Mouse (Mus musculus) G1E (cell line): ENCODE results near the gene Gnat1. TPM values are rescaled to one million over a fixed set of nuclear protein-coding genes. Genes with fewer than 3 reads are reported as not detected.

Source experiments
- ATAC-seq: 2 replicates; pipeline ENCODE4 v1.8.0; 2016; ENCODE audit warnings: mild to moderate bottlenecking; ENCODE audit not compliant: insufficient number of reproducible peaks, poor library complexity, low FRiP score, severe bottlenecking; ENCODE audit errors: extremely low read depth
- DNase-seq: peaks from one replicate; pipeline ENCODE4 v3.0.0; 2012; ENCODE audit warnings: low spot score
- H3K27me3 ChIP-seq: 2 replicates; pipeline ENCODE4 v1.6.1; 2012; ENCODE audit warnings: mild to moderate bottlenecking, low read length, inconsistent platforms; ENCODE audit not compliant: insufficient read depth
- H3K36me3 ChIP-seq: replicated peaks from 2 replicates; pipeline ENCODE3; 2012; ENCODE audit warnings: mild to moderate bottlenecking, inconsistent platforms
- H3K4me1 ChIP-seq: 2 replicates; pipeline ENCODE4 v1.6.1; 2012; ENCODE audit warnings: low read depth, low read length, inconsistent platforms, mixed read lengths; ENCODE audit not compliant: insufficient read depth
- H3K4me3 ChIP-seq: 2 replicates; pipeline ENCODE4 v1.5.1; 2012; ENCODE audit warnings: low read depth, mild to moderate bottlenecking, inconsistent platforms, low read length, moderate library complexity, mixed read lengths
- H3K9me3 ChIP-seq: replicated peaks from 2 replicates; pipeline ENCODE4 v1.6.1; 2012; ENCODE audit warnings: inconsistent platforms
- CTCF ChIP-seq: IDR thresholded peaks from 2 replicates; pipeline ENCODE4 v1.5.1; 2012; ENCODE audit warnings: low read depth, low read length, inconsistent platforms, mixed read lengths
- GATA1 ChIP-seq: IDR thresholded peaks from 2 replicates; pipeline ENCODE4 v1.6.1; 2012; ENCODE audit warnings: borderline replicate concordance, low read length, inconsistent platforms, mixed read lengths
- GATA2 ChIP-seq: IDR thresholded peaks from 2 replicates; pipeline ENCODE4 v1.6.1; 2012; ENCODE audit warnings: low read depth, low read length, inconsistent platforms, borderline replicate concordance
- POLR2AphosphoS5 ChIP-seq: IDR thresholded peaks from 2 replicates; pipeline ENCODE4 v1.6.1; 2012; ENCODE audit warnings: low read depth, low read length, inconsistent platforms; ENCODE audit not compliant: insufficient replicate concordance
- TAL1 ChIP-seq: conservative IDR thresholded peaks from 2 replicates; pipeline ENCODE4 v1.6.1; 2012; ENCODE audit warnings: low read depth, low read length, inconsistent platforms, mixed read lengths
- polyA plus RNA-seq: library from polyadenylated mRNA; stranded (reverse); fragments of >175 nt; gene quantifications from 2 replicates; pipeline ENCODE4 v1.2.3, GENCODE M21; 2012
- total RNA-seq, 2 experiments: library from RNA; stranded (forward) in 1 of 2; stranded (reverse) in 1 of 2; fragments of 200-1000 nt in 1 of 2; fragments of >200 nt in 1 of 2; fragmentation: Nextera tagmentation in 1 of 2; gene quantifications; 2 replicates each; pipeline ENCODE4 v1.2.3; 2014 to 2017

Gene Gnat1
- total and polyA plus RNA-seq, 3 experiments = 0.05 TPM; not detected in 2

DNA sequence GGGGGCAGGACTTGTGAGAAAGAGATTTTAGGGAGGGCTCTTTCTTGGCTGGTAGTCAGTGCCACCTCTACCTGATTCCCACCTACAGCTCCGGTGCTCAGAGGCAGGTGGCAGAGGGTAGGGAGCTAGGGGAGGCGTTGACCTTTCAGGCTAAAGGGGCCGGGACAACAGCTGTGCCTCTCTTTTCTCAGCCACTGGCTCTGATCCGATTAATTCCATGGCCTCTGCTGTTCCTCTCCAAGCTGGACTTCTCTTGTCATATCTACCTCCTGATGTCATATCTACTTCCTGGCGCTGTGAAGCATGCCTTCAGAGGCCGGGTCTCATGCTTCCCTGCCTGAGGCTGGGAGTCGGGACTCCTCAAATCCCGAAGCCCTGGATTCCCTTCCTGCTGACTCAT is 11.5 kb downstream of the Gnat1 start:
- no peaks in the 10 kb centered on the region for H3K4me1 ChIP-seq
- H3K36me3 ChIP-seq = no peaks in the 10 kb centered on the region
- TF ChIP-seq GATA1 = no peak
- no peak for TF ChIP-seq GATA2
- TF ChIP-seq CTCF = no peak
- TF ChIP-seq TAL1 = no peak
- TF ChIP-seq POLR2AphosphoS5 = no peak
- peaks cover 73% of the 10 kb centered on the region for H3K27me3 ChIP-seq
- DNase-seq = no peak
- H3K4me3 ChIP-seq = no peak overlapping the region
- no peaks in the 10 kb centered on the region for H3K9me3 ChIP-seq
- no peak for ATAC-seq

DNA sequence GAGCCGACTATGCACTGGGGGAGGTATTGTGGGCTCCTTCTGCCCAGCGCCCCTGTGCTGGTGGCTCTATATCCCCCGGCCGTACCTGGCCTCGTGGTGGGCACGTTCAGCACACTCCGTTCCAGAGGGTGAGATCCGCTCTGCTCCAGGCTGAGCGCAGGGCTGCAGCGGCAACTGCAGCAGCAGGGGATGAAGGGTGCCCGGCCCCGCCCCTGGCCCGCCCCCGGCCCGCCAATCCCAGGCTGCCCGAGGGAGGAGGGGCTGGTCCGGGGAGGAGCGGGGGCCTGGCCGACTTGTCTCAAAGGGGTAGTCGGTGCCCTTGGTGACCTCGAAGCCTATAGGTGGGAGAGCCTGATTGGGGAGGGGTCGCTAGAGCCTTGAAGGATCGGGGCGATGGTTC is 12.3 kb downstream of the Gnat1 start:
- ATAC-seq (no peak), DNase-seq (no peak)
- Histone ChIP-seq H3K4me1 (no peaks in the 10 kb centered on the region), H3K9me3 (no peaks in the 10 kb centered on the region), H3K36me3 (no peaks in the 10 kb centered on the region), H3K4me3 (no peak overlapping the region), H3K27me3 (peaks cover 77% of the 10 kb centered on the region)
- no peak for TF ChIP-seq POLR2AphosphoS5
- no peak for TF ChIP-seq CTCF
- no peak for TF ChIP-seq GATA1
- no peak for TF ChIP-seq TAL1
- no peak for TF ChIP-seq GATA2

DNA sequence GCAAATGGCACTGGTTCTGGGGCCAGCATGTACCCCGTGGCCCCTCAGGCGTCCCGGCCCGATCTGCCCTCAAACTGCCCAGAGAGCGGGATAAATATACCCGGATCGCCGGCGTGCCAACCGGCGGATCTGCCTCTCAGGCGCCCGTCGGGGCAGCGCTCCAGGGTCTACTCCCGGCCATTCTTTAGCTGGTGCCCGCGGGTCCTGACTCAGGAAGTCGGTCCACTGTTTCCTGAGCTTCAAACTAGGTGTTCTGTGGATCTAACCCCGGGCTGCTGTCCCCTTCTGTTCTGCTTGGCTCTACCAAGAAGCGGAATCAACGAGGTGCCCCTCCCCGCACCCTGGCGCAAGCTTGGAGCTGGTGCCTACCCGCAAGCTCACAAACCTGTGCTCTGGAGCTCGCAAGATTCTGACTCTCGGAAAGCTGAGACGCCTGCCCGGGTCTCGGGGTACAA is 12.7 kb downstream of the Gnat1 start:
- no peaks in the 10 kb centered on the region for H3K4me1 ChIP-seq
- no peaks in the 10 kb centered on the region for H3K36me3 ChIP-seq
- no peak for DNase-seq
- no peak for TF ChIP-seq TAL1
- no peak for TF ChIP-seq POLR2AphosphoS5
- no peak for TF ChIP-seq GATA2
- no peak for TF ChIP-seq CTCF
- H3K9me3 ChIP-seq = no peaks in the 10 kb centered on the region
- no peak overlapping the region for H3K4me3 ChIP-seq
- H3K27me3 ChIP-seq = peaks cover 80% of the 10 kb centered on the region
- ATAC-seq = no peak

DNA sequence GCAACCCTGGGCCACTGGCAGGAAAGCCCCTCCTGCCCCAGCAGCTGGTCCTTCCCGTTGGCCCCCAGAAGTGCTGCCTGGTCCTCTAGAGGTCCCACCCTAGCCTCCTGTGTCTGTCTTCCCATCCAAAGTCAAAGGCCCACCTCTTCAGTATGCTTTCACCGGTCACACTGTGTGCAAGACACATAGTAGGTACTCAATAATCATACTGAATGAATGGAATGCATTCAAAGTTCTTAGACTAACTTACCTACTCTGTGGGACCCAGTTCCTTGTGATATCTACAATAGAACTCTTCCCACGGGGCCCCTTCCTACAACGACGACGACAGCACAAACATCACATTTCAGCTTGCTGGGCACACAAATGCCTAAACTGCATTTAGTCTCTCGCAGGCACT is 14.2 kb downstream of the Gnat1 start:
- ATAC-seq = no peak
- no peak overlapping the region for H3K4me3 ChIP-seq
- TF ChIP-seq CTCF = no peak
- TF ChIP-seq GATA1 = no peak
- TF ChIP-seq POLR2AphosphoS5 = no peak
- no peak for TF ChIP-seq TAL1
- TF ChIP-seq GATA2 = no peak
- H3K9me3 ChIP-seq = no peaks in the 10 kb centered on the region
- H3K36me3 ChIP-seq = no peaks in the 10 kb centered on the region
- peaks cover 78% of the 10 kb centered on the region for H3K27me3 ChIP-seq
- no peaks in the 10 kb centered on the region for H3K4me1 ChIP-seq
- no peak for DNase-seq

DNA sequence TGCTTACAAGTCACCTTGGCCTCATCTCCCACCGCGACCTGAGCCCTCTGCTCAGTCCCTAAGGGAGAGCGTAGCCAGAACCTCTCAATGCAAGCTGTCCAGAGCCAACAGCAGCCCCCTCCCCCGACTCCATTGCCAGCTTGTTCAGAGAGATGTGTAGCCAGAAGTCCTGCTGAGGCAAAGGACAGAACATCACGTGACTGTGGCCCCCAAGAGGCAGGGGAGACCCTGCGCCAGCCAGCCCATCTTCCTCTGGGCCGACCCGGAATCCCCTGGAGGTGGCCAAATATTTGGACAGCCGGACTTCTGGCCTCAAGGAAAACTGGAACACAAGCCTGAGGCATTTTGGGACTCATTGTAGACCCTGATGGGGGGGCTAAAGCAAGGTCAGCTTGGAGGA is 16.0 kb downstream of the Gnat1 start:
- no peak for TF ChIP-seq POLR2AphosphoS5
- TF ChIP-seq TAL1 = no peak
- TF ChIP-seq GATA1 = no peak
- no peak for TF ChIP-seq GATA2
- no peak for TF ChIP-seq CTCF
- no peak overlapping the region for H3K4me3 ChIP-seq
- peaks cover 80% of the 10 kb centered on the region for H3K27me3 ChIP-seq
- H3K36me3 ChIP-seq = no peaks in the 10 kb centered on the region
- DNase-seq (no peak), ATAC-seq (no peak)
- no peaks in the 10 kb centered on the region for H3K4me1 ChIP-seq
- no peaks in the 10 kb centered on the region for H3K9me3 ChIP-seq

DNA sequence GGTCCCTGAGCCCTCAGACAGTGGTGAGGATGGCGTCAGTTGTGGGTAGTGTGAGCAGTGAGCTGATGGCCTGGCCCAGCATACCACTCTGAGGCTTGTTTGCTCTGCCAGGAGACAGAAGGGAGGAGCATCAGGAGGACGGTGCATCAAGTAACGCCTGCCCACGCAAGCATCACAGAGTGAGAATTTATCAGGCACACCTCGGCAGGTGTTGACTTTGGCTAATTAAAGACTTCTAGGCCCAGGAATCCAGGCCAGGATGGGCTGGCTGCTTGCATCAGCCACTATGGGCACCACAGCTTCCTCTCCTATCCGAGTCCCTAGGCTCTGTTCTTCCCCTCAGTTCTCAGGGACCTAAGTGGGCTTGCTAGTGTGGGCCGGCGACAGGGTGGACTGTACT is 17.2 kb downstream of the Gnat1 start:
- Histone ChIP-seq H3K27me3 (peaks cover 80% of the 10 kb centered on the region), H3K9me3 (no peaks in the 10 kb centered on the region), H3K4me1 (no peaks in the 10 kb centered on the region), H3K4me3 (no peak overlapping the region), H3K36me3 (no peaks in the 10 kb centered on the region)
- ATAC-seq (no peak), DNase-seq (no peak)
- TF ChIP-seq GATA1 (no peak), CTCF (no peak), GATA2 (no peak), TAL1 (no peak), POLR2AphosphoS5 (no peak)

DNA sequence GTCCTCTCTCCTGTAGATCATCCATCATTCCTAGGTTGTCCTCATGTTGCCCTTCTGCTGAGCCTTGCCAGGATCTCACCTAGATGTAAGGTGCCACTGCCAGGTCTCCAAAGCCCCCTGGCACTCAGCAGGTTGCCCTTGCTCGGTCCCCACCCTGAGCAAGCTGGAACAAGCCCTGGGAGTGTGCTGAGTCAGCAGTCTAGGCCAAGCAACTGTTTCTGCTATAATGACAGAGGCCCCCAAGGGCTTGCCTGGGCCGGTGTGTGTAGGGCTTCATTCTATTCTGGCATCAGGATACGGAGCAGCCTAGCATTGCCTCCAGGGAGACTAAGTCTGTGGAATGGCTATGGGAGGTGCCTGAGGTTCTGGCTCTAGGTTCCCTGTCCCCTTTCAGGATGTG is 18.7 kb downstream of the Gnat1 start:
- Histone ChIP-seq H3K9me3 (no peaks in the 10 kb centered on the region), H3K27me3 (peaks cover 79% of the 10 kb centered on the region)

More for the DNA sequence above, 18.7 kb downstream of the Gnat1 start:
- Histone ChIP-seq H3K36me3 (no peaks in the 10 kb centered on the region), H3K4me1 (no peaks in the 10 kb centered on the region), H3K4me3 (no peak overlapping the region)
- TF ChIP-seq CTCF (no peak), POLR2AphosphoS5 (no peak), GATA1 (no peak), TAL1 (no peak), GATA2 (no peak)
- ATAC-seq (no peak), DNase-seq (no peak)
